Mouse (Mus musculus): ENCODE measurements around the gene Coq9. TPM values are rescaled to one million over a fixed set of nuclear protein-coding genes. Genes with fewer than 3 reads are reported as not detected.

The Coq9 gene
- polyA plus RNA-seq, 1 experiment from 2014 or later, result 74.6 TPM

GRCm38 (mm10) chr8:94808372-94808771 is 29.7 kb upstream of the Coq9 start:
- no peak overlapping the region for H3K9ac ChIP-seq
- H3K27ac ChIP-seq, result no peak overlapping the region
- peaks cover 4% of the 10 kb centered on the region; the same call in 1 of the 2 replicates for H3K4me1 ChIP-seq
- no peak overlapping the region for H3K4me3 ChIP-seq
- no peak overlapping the region for H3K4me2 ChIP-seq
- 82% methylated on average over 6 of the region's 6 CpGs for WGBS
- H3K36me3 ChIP-seq, result no peaks in the 10 kb centered on the region
- no peaks in the 10 kb centered on the region for H3K27me3 ChIP-seq
- no peaks in the 10 kb centered on the region for H3K9me3 ChIP-seq
- no peak for ATAC-seq (ENCODE audit: insufficient number of reproducible peaks, low FRiP score, low TSS enrichment, low read depth)

GRCm38 (mm10) chr8:94810153-94810552 is 28.0 kb upstream of the Coq9 start, which contains the start of gene Ccl17:
Gene Ccl17, plus strand, starts transcription at chr8:94810453.
- Histone ChIP-seq H3K4me1 (peaks cover 4% of the 10 kb centered on the region; the same call in 1 of the 2 replicates), H3K36me3 (no peaks in the 10 kb centered on the region), H3K4me2 (no peak within 1 kb of the TSS), H3K27ac (no peak within 1 kb of the TSS), H3K4me3 (no peak within 1 kb of the TSS), H3K9ac (no peak within 1 kb of the TSS), H3K27me3 (no peaks in the 10 kb centered on the region), H3K9me3 (no peaks in the 10 kb centered on the region)
- 60% methylated on average over 3 of the region's 3 CpGs for WGBS
- ATAC-seq (ENCODE audit: insufficient number of reproducible peaks, low FRiP score, low TSS enrichment, low read depth), result no peak

- no peaks in the 10 kb centered on the region for H3K9me3 ChIP-seq
- H3K36me3 ChIP-seq, result no peaks in the 10 kb centered on the region
- ATAC-seq (ENCODE audit: insufficient number of reproducible peaks, low FRiP score, low TSS enrichment, low read depth), result no peak
- no peak overlapping the region for H3K9ac ChIP-seq
- peaks cover 4% of the 10 kb centered on the region; the same call in 1 of the 2 replicates for H3K4me1 ChIP-seq
- no peak overlapping the region for H3K4me2 ChIP-seq
- no peak overlapping the region for H3K4me3 ChIP-seq
- no peak overlapping the region for H3K27ac ChIP-seq
- no peaks in the 10 kb centered on the region for H3K27me3 ChIP-seq
- WGBS, result 72% methylated on average over 5 of the region's 5 CpGs
Observed at GRCm38 (mm10) chr8:94810855-94811254, 27.3 kb upstream of the Coq9 start.

- no peaks in the 10 kb centered on the region for H3K27me3 ChIP-seq
- 66% methylated on average over 6 of the region's 6 CpGs for WGBS
- ATAC-seq (ENCODE audit: insufficient number of reproducible peaks, low FRiP score, low TSS enrichment, low read depth), result no peak
Observed at GRCm38 (mm10) chr8:94811654-94812053, 26.5 kb upstream of the Coq9 start.

GRCm38 (mm10) chr8:94812645-94813098 is 25.4 kb upstream of the Coq9 start:
- no peaks in the 10 kb centered on the region for H3K27me3 ChIP-seq
- H3K27ac ChIP-seq, result no peak overlapping the region
- H3K4me1 ChIP-seq, result peaks cover 4% of the 10 kb centered on the region; the same call in 1 of the 2 replicates
- WGBS, result 31% methylated on average over 6 of the region's 6 CpGs
- no peak for ATAC-seq (ENCODE audit: insufficient number of reproducible peaks, low FRiP score, low TSS enrichment, low read depth)
- no peaks in the 10 kb centered on the region for H3K36me3 ChIP-seq
- no peak overlapping the region; the same call in 1 of the 2 replicates for H3K4me3 ChIP-seq
- H3K9me3 ChIP-seq, result no peaks in the 10 kb centered on the region
- H3K4me2 ChIP-seq, result peak overlapping the region; percentile 27
- no peak overlapping the region for H3K9ac ChIP-seq

More at GRCm38 (mm10) chr8:94811654-94812053, 26.5 kb upstream of the Coq9 start:
- Histone ChIP-seq H3K36me3 (no peaks in the 10 kb centered on the region), H3K4me1 (peaks cover 4% of the 10 kb centered on the region; the same call in 1 of the 2 replicates), H3K4me3 (no peak overlapping the region), H3K27ac (no peak overlapping the region), H3K4me2 (no peak overlapping the region), H3K9me3 (no peaks in the 10 kb centered on the region), H3K9ac (no peak overlapping the region)

- H3K27ac ChIP-seq, result no peak overlapping the region
- H3K9me3 ChIP-seq, result no peaks in the 10 kb centered on the region
- no peaks in the 10 kb centered on the region for H3K27me3 ChIP-seq
- no peaks in the 10 kb centered on the region for H3K36me3 ChIP-seq
- H3K4me1 ChIP-seq, result peaks cover 4% of the 10 kb centered on the region; the same call in 1 of the 2 replicates
- WGBS, result 0% methylated on average over 1 of the region's 1 CpGs
- H3K9ac ChIP-seq, result no peak overlapping the region
- no peak overlapping the region for H3K4me2 ChIP-seq
- H3K4me3 ChIP-seq, result no peak overlapping the region
- no peak for ATAC-seq (ENCODE audit: insufficient number of reproducible peaks, low FRiP score, low TSS enrichment, low read depth)
Observed at GRCm38 (mm10) chr8:94814556-94814955, 23.6 kb upstream of the Coq9 start.

GRCm38 (mm10) chr8:94817933-94818332 is 20.2 kb upstream of the Coq9 start:
- no peaks in the 10 kb centered on the region for H3K27me3 ChIP-seq
- peaks cover 21% of the 10 kb centered on the region for H3K36me3 ChIP-seq
- ATAC-seq (ENCODE audit: insufficient number of reproducible peaks, low FRiP score, low TSS enrichment, low read depth), result no peak
- no peak overlapping the region for H3K4me2 ChIP-seq
- H3K27ac ChIP-seq, result no peak overlapping the region
- no peaks in the 10 kb centered on the region for H3K4me1 ChIP-seq
- H3K9ac ChIP-seq, result no peak overlapping the region
- WGBS, result 85% methylated on average over 11 of the region's 11 CpGs
- H3K9me3 ChIP-seq, result no peaks in the 10 kb centered on the region
- H3K4me3 ChIP-seq, result no peak overlapping the region

- Histone ChIP-seq H3K27me3 (no peaks in the 10 kb centered on the region), H3K4me2 (no peak overlapping the region), H3K36me3 (peaks cover 37% of the 10 kb centered on the region), H3K9me3 (no peaks in the 10 kb centered on the region), H3K4me3 (no peak overlapping the region), H3K27ac (no peak overlapping the region), H3K9ac (no peak overlapping the region), H3K4me1 (no peaks in the 10 kb centered on the region)
- ATAC-seq (ENCODE audit: insufficient number of reproducible peaks, low FRiP score, low TSS enrichment, low read depth), result no peak
- WGBS, result 85% methylated on average over 6 of the region's 6 CpGs
Observed at GRCm38 (mm10) chr8:94819671-94820179, 18.4 kb upstream of the Coq9 start.

- WGBS, result 65% methylated on average over 7 of the region's 7 CpGs
- peaks cover 41% of the 10 kb centered on the region for H3K36me3 ChIP-seq
Observed at GRCm38 (mm10) chr8:94820553-94820952, 17.6 kb upstream of the Coq9 start.

GRCm38 (mm10) chr8:94821381-94821780 is 16.7 kb upstream of the Coq9 start:
- no peak for ATAC-seq (ENCODE audit: insufficient number of reproducible peaks, low FRiP score, low TSS enrichment, low read depth)
- Histone ChIP-seq H3K27ac (no peak overlapping the region), H3K9me3 (no peaks in the 10 kb centered on the region), H3K4me1 (no peaks in the 10 kb centered on the region), H3K36me3 (peaks cover 45% of the 10 kb centered on the region), H3K9ac (no peak overlapping the region), H3K27me3 (no peaks in the 10 kb centered on the region), H3K4me2 (no peak overlapping the region), H3K4me3 (no peak overlapping the region)
- 96% methylated on average over 2 of the region's 2 CpGs for WGBS

More at GRCm38 (mm10) chr8:94820553-94820952, 17.6 kb upstream of the Coq9 start:
- no peaks in the 10 kb centered on the region for H3K4me1 ChIP-seq
- no peak overlapping the region for H3K4me2 ChIP-seq
- no peak overlapping the region for H3K4me3 ChIP-seq
- no peaks in the 10 kb centered on the region for H3K27me3 ChIP-seq
- H3K9me3 ChIP-seq, result no peaks in the 10 kb centered on the region
- H3K27ac ChIP-seq, result no peak overlapping the region
- ATAC-seq (ENCODE audit: insufficient number of reproducible peaks, low FRiP score, low TSS enrichment, low read depth), result no peak
- no peak overlapping the region for H3K9ac ChIP-seq

- Histone ChIP-seq H3K9me3 (no peaks in the 10 kb centered on the region), H3K4me1 (no peaks in the 10 kb centered on the region), H3K9ac (no peak overlapping the region), H3K36me3 (peaks cover 56% of the 10 kb centered on the region), H3K27ac (no peak overlapping the region), H3K4me2 (no peak overlapping the region), H3K4me3 (no peak overlapping the region), H3K27me3 (no peaks in the 10 kb centered on the region)
- WGBS, result 76% methylated on average over 23 of the region's 23 CpGs
- ATAC-seq (ENCODE audit: insufficient number of reproducible peaks, low FRiP score, low TSS enrichment, low read depth), result no peak
Observed at GRCm38 (mm10) chr8:94822637-94823560, 15.2 kb upstream of the Coq9 start.

GRCm38 (mm10) chr8:94825170-94825569 is 13.0 kb upstream of the Coq9 start:
- H3K36me3 ChIP-seq, result peaks cover 66% of the 10 kb centered on the region
- no peak for ATAC-seq (ENCODE audit: insufficient number of reproducible peaks, low FRiP score, low TSS enrichment, low read depth)
- 88% methylated on average over 6 of the region's 6 CpGs for WGBS
- no peaks in the 10 kb centered on the region for H3K4me1 ChIP-seq
- no peak overlapping the region for H3K9ac ChIP-seq
- H3K27ac ChIP-seq, result no peak overlapping the region
- H3K4me2 ChIP-seq, result no peak overlapping the region
- no peak overlapping the region for H3K4me3 ChIP-seq
- H3K9me3 ChIP-seq, result no peaks in the 10 kb centered on the region
- no peaks in the 10 kb centered on the region for H3K27me3 ChIP-seq

All from limb, embryonic 15.5 days (tissue).